Mouse (Mus musculus): ENCODE results near the gene Oxa1l.

DNA sequence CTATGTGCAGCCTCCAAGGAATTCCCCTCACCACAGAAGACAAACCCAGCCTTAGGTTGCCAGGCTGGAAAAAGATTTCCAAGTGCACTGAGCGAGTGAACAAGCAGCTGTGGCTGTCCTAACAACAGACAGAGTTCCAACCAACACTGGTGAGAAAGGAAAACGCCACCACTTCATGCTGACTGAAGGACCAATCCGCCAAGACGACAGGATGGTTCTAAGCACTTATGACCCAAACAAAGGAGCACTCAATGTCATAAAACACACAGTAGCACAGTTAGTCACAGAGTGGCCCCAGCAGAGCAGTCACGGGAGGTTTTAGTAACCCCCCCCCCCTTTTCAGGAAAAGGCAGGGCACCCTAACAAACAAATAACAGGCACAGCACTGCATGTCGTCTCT lies 30.2 kb downstream of the Oxa1l start:
- TF ChIP-seq CTCF (IDR thresholded peaks at IDR 0.05; ENCODE audit: extremely low read depth, insufficient read length, insufficient replicate concordance, low read depth, low read length): no peak
- TF ChIP-seq POLR2A (IDR thresholded peaks at IDR 0.05; ENCODE audit: low read depth, low read length): no peak

Data from small intestine, adult 2 months (tissue).